Mouse (Mus musculus) kidney, adult 2 months (tissue): ENCODE data around the gene Ralgps1.

ENCODE experiments used
- CTCF ChIP-seq: fragments of 200-500 bp; conservative IDR thresholded peaks from 2 replicates; pipeline ENCODE4 v1.5.1; 2011; ENCODE audit warnings: low read depth, mild to moderate bottlenecking, control low read depth, low read length, moderate library complexity, mixed read lengths; ENCODE audit not compliant: insufficient read depth, insufficient read length
- POLR2A ChIP-seq: fragments of 200-500 bp; IDR thresholded peaks from one replicate; pipeline ENCODE4 v1.6.1; 2011; ENCODE audit warnings: low read depth, low read length, control low read depth

DNA sequence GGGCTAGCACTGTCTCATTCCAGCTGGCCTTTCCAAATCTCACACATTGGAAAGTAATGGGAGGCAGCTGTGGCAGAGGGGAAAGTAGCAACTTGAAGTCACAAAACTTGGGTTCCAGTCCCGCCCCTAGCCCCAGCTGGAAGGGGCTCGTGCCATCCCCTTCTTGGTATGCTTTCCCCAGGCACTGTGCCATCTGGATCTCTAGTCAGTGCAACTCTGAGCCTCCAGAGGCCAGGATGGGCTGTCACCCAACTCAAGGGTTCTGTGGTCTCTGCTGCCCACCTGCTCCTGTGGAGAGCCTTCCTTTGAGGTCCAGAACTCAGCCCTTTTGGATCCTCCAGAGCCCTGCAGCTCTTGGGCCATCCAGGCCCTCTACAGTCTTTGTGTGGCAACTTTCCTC is 209.2 kb downstream of the Ralgps1 start:
- TF ChIP-seq POLR2A (no peak), CTCF (no peak)
